Mouse (Mus musculus): Measurements from ENCODE around the gene Golph3l. TPM values are rescaled to one million over a fixed set of nuclear protein-coding genes. Genes with fewer than 3 reads are reported as not detected.

Golph3l gene
- 23.0 and 28.0 TPM in 2 replicates for polyA plus RNA-seq (2012; rRNA removed)

DNA sequence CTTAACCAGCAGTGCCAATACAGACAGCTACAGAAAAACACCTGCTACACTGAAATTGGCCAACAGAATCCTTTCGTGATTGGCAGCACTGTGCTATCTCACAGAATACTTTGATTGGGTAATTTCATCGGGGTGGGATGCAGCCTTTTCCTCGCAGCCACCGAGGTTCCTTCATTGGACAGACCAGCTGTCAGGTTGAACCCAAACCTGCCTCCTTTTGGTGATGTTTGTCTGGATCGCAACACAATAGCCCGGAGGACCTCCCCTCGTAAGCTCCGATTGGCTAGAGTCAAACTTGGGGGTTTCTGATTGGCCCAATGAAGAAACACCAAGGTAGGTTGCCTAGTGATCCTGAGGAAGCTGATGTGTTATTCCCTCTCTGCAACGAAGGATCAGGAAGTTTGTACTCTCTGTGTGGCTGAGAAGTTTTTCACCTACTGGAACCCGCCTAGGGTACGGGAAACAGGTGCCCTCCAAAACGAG is at the start of gene Golph3l:
Golph3l (plus strand) TSS at position 331 of the 483 bp plus-strand sequence.

GRCm38 (mm10) chr3:95559437-95559836 is 29.3 kb upstream of the Golph3l start, which contains the start of gene Hormad1:
Gene Hormad1, plus strand, starts transcription at chr3:95559677.

DNA sequence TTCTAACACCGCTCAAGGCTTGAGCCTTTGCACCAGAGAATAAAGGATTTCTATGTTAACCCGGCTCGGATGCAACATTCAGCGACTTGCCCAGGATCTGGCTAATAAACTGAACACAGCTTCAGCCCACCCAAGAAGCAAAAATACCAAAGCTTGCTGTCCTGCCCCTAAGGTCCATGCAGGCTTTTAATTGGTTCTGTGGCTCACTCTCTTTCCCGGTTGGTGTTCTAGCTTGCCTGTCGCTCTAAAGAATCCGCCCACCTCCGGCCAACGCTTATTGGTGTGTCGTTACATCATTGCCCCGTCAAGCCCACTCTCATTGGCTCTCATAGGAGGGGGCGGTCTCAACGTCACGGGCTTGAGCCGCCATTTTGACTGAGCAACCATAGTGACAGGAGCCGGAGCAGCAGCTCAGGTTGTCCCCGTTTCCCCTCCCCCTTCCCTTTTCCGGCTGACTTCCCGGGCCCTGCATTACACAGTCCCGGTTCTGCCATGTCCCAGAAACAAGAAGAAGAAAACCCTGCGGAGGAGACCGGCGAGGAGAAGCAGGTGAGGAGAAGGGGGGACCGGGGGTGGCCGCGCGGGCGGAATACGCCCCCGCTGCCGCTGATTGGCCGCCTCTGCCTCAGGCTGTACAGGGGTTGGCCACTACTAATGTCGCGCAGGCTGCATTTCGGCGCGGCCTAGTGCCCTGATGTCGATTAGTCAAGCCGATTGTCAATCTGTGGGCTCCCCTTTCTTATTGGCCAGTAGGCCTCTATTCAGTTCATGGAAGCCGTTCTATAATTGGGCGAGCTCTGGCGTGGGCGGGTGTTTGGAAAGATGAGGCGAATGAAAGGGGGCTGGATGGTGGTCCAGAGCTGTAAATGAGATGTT is 36.1 kb downstream of the Golph3l start, which contains the start of gene Ensa:
Ensa (plus strand) TSS at position 366 of the 876 bp plus-strand sequence.

GRCm38 (mm10) chr3:95658236-95658867 is 69.6 kb downstream of the Golph3l start, which contains the start of gene Mcl1:
Gene Mcl1, plus strand, starts transcription at chr3:95658788.

Other genes starting within 250 kb of the Golph3l start
- gene Setdb1, start 231.7 kb upstream of the Golph3l start, polyA plus RNA-seq (2012; rRNA removed), result 57.1 and 59.2 TPM in 2 replicates
- gene 4930558C23Rik, start 186.1 kb upstream of the Golph3l start, polyA plus RNA-seq (2012; rRNA removed), result not detected in 2 replicates
- gene Arnt, start 154.5 kb upstream of the Golph3l start, polyA plus RNA-seq (2012; rRNA removed), result 31.4 and 34.2 TPM in 2 replicates
- 13.9 and 26.2 TPM in 2 replicates for gene Ctsk, start 89.7 kb upstream of the Golph3l start, polyA plus RNA-seq (2012; rRNA removed)
- 13.0 and 16.1 TPM in 2 replicates for gene Ctss, start 62.1 kb upstream of the Golph3l start, polyA plus RNA-seq (2012; rRNA removed)
- gene Hormad1, start 29.3 kb upstream of the Golph3l start, polyA plus RNA-seq (2012; rRNA removed), result not detected in 2 replicates
- 50.3 and 55.0 TPM in 2 replicates for gene Ensa, start 36.1 kb downstream of the Golph3l start, polyA plus RNA-seq (2012; rRNA removed)
- 68.8 and 72.7 TPM in 2 replicates for gene Mcl1, start 69.9 kb downstream of the Golph3l start, polyA plus RNA-seq (2012; rRNA removed)
- gene Adamtsl4, start 99.0 kb downstream of the Golph3l start, polyA plus RNA-seq (2012; rRNA removed), result 0.23 and 0.59 TPM in 2 replicates
- 17.1 and 18.8 TPM in 2 replicates for gene Ecm1, start 150.6 kb downstream of the Golph3l start, polyA plus RNA-seq (2012; rRNA removed)
- gene Tars2, start 171.3 kb downstream of the Golph3l start, polyA plus RNA-seq (2012; rRNA removed), result 44.4 and 45.8 TPM in 2 replicates
- gene Rprd2, start 229.9 kb downstream of the Golph3l start, polyA plus RNA-seq (2012; rRNA removed), result 21.9 and 24.5 TPM in 2 replicates

Data from central nervous system, embryonic 14 days (tissue).